Mouse (Mus musculus): ENCODE results near the gene Sp4. TPM values are rescaled to one million over a fixed set of nuclear protein-coding genes. Genes with fewer than 3 reads are reported as not detected.

The Sp4 gene
- polyA plus RNA-seq, 1 experiment, result 2.1 TPM

GRCm38 (mm10) chr12:118320076-118320475, 18.8 kb upstream of the Sp4 start:
- no peak for TF ChIP-seq CTCF (IDR thresholded peaks at IDR 0.05; ENCODE audit: extremely low read depth, insufficient read length, insufficient replicate concordance, low read depth, low read length)
- no peak for TF ChIP-seq POLR2A (IDR thresholded peaks at IDR 0.05; ENCODE audit: low read depth, low read length)
- Histone ChIP-seq H3K36me3 (ENCODE audit: control insufficient read depth, insufficient read depth, low read length) (no peaks in the 10 kb centered on the region), H3K27ac (ENCODE audit: insufficient read depth, low read depth, low read length) (no peak overlapping the region), H3K4me3 (ENCODE audit: low read depth, low read length) (no peak overlapping the region), H3K4me1 (ENCODE audit: control insufficient read depth, insufficient read depth, insufficient read length, low read length) (no peaks in the 10 kb centered on the region), H3K27me3 (ENCODE audit: control insufficient read depth, insufficient read depth, low read length) (no peaks in the 10 kb centered on the region)

- Histone ChIP-seq H3K36me3 (ENCODE audit: control insufficient read depth, insufficient read depth, low read length) (no peaks in the 10 kb centered on the region), H3K27me3 (ENCODE audit: control insufficient read depth, insufficient read depth, low read length) (no peaks in the 10 kb centered on the region), H3K4me1 (ENCODE audit: control insufficient read depth, insufficient read depth, insufficient read length, low read length) (no peaks in the 10 kb centered on the region), H3K27ac (ENCODE audit: insufficient read depth, low read depth, low read length) (no peak overlapping the region), H3K4me3 (ENCODE audit: low read depth, low read length) (no peak overlapping the region)
- WGBS, result 74% methylated on average over 2 of the region's 2 CpGs
- TF ChIP-seq CTCF (IDR thresholded peaks at IDR 0.05; ENCODE audit: extremely low read depth, insufficient read length, insufficient replicate concordance, low read depth, low read length) (no peak), POLR2A (IDR thresholded peaks at IDR 0.05; ENCODE audit: low read depth, low read length) (no peak)
Observed at GRCm38 (mm10) chr12:118314477-118314845, 13.2 kb upstream of the Sp4 start.

GRCm38 (mm10) chr12:118313805-118314476, 12.7 kb upstream of the Sp4 start:
- no peak for TF ChIP-seq CTCF (IDR thresholded peaks at IDR 0.05; ENCODE audit: extremely low read depth, insufficient read length, insufficient replicate concordance, low read depth, low read length)
- no peak for TF ChIP-seq POLR2A (IDR thresholded peaks at IDR 0.05; ENCODE audit: low read depth, low read length)
- 79% methylated on average over 3 of the region's 3 CpGs for WGBS
- no peak overlapping the region for H3K4me3 ChIP-seq (ENCODE audit: low read depth, low read length)
- no peaks in the 10 kb centered on the region for H3K4me1 ChIP-seq (ENCODE audit: control insufficient read depth, insufficient read depth, insufficient read length, low read length)
- H3K36me3 ChIP-seq (ENCODE audit: control insufficient read depth, insufficient read depth, low read length), result no peaks in the 10 kb centered on the region
- no peaks in the 10 kb centered on the region for H3K27me3 ChIP-seq (ENCODE audit: control insufficient read depth, insufficient read depth, low read length)
- H3K27ac ChIP-seq (ENCODE audit: insufficient read depth, low read depth, low read length), result no peak overlapping the region

GRCm38 (mm10) chr12:118303586-118303985, 2.3 kb upstream of the Sp4 start:
- H3K4me3 ChIP-seq (ENCODE audit: low read depth, low read length), result no peak overlapping the region
- no peak for TF ChIP-seq CTCF (IDR thresholded peaks at IDR 0.05; ENCODE audit: extremely low read depth, insufficient read length, insufficient replicate concordance, low read depth, low read length)
- no peak for TF ChIP-seq POLR2A (IDR thresholded peaks at IDR 0.05; ENCODE audit: low read depth, low read length)
- peaks cover 6% of the 10 kb centered on the region; the same call in 1 of the 2 replicates for H3K4me1 ChIP-seq (ENCODE audit: control insufficient read depth, insufficient read depth, insufficient read length, low read length)
- WGBS, result 33% methylated on average over 3 of the region's 3 CpGs
- no peak overlapping the region for H3K27ac ChIP-seq (ENCODE audit: insufficient read depth, low read depth, low read length)
- no peaks in the 10 kb centered on the region for H3K27me3 ChIP-seq (ENCODE audit: control insufficient read depth, insufficient read depth, low read length)
- H3K36me3 ChIP-seq (ENCODE audit: control insufficient read depth, insufficient read depth, low read length), result no peaks in the 10 kb centered on the region; the same call in 1 of the 2 replicates

GRCm38 (mm10) chr12:118303066-118303465, 1.8 kb upstream of the Sp4 start:
- peaks cover 6% of the 10 kb centered on the region; the same call in 1 of the 2 replicates for H3K4me1 ChIP-seq (ENCODE audit: control insufficient read depth, insufficient read depth, insufficient read length, low read length)
- no peaks in the 10 kb centered on the region for H3K27me3 ChIP-seq (ENCODE audit: control insufficient read depth, insufficient read depth, low read length)
- 96% methylated on average over 5 of the region's 5 CpGs for WGBS
- TF ChIP-seq CTCF (IDR thresholded peaks at IDR 0.05; ENCODE audit: extremely low read depth, insufficient read length, insufficient replicate concordance, low read depth, low read length), result no peak
- TF ChIP-seq POLR2A (IDR thresholded peaks at IDR 0.05; ENCODE audit: low read depth, low read length), result no peak
- H3K4me3 ChIP-seq (ENCODE audit: low read depth, low read length), result no peak overlapping the region
- no peaks in the 10 kb centered on the region; the same call in 1 of the 2 replicates for H3K36me3 ChIP-seq (ENCODE audit: control insufficient read depth, insufficient read depth, low read length)
- no peak overlapping the region for H3K27ac ChIP-seq (ENCODE audit: insufficient read depth, low read depth, low read length)

- 0 out of 2 replicates have a peak, but pooled peaks have one; percentile 15 for TF ChIP-seq CTCF (IDR thresholded peaks at IDR 0.05; ENCODE audit: extremely low read depth, insufficient read length, insufficient replicate concordance, low read depth, low read length)
- TF ChIP-seq POLR2A (IDR thresholded peaks at IDR 0.05; ENCODE audit: low read depth, low read length), result 0 out of 2 replicates have a peak, but pooled peaks have one; percentile 18
- under 1% methylated on average over 74 of the region's 74 CpGs for WGBS
- peaks cover 6% of the 10 kb centered on the region; the same call in 1 of the 2 replicates for H3K4me1 ChIP-seq (ENCODE audit: control insufficient read depth, insufficient read depth, insufficient read length, low read length)
- no peaks in the 10 kb centered on the region; the same call in 1 of the 2 replicates for H3K36me3 ChIP-seq (ENCODE audit: control insufficient read depth, insufficient read depth, low read length)
- H3K4me3 ChIP-seq (ENCODE audit: low read depth, low read length), result peak overlapping the region; percentile 81
- H3K27me3 ChIP-seq (ENCODE audit: control insufficient read depth, insufficient read depth, low read length), result no peaks in the 10 kb centered on the region
- H3K27ac ChIP-seq (ENCODE audit: insufficient read depth, low read depth, low read length), result peak overlapping the region; percentile 92
Observed at GRCm38 (mm10) chr12:118301866-118302835, 911 bp upstream of the Sp4 start.

GRCm38 (mm10) chr12:118300754-118301071, 527 bp downstream of the Sp4 start:
- WGBS, result 1% methylated on average over 13 of the region's 13 CpGs
- Histone ChIP-seq H3K27ac (ENCODE audit: insufficient read depth, low read depth, low read length) (peak overlapping the region; percentile 49), H3K27me3 (ENCODE audit: control insufficient read depth, insufficient read depth, low read length) (no peaks in the 10 kb centered on the region), H3K4me1 (ENCODE audit: control insufficient read depth, insufficient read depth, insufficient read length, low read length) (peaks cover 6% of the 10 kb centered on the region; the same call in 1 of the 2 replicates), H3K4me3 (ENCODE audit: low read depth, low read length) (peak overlapping the region; percentile 91), H3K36me3 (ENCODE audit: control insufficient read depth, insufficient read depth, low read length) (no peaks in the 10 kb centered on the region; the same call in 1 of the 2 replicates)
- TF ChIP-seq CTCF (IDR thresholded peaks at IDR 0.05; ENCODE audit: extremely low read depth, insufficient read length, insufficient replicate concordance, low read depth, low read length) (no peak), POLR2A (IDR thresholded peaks at IDR 0.05; ENCODE audit: low read depth, low read length) (no peak)
